Mouse (Mus musculus): ENCODE data around the gene Inka1.

DNA sequence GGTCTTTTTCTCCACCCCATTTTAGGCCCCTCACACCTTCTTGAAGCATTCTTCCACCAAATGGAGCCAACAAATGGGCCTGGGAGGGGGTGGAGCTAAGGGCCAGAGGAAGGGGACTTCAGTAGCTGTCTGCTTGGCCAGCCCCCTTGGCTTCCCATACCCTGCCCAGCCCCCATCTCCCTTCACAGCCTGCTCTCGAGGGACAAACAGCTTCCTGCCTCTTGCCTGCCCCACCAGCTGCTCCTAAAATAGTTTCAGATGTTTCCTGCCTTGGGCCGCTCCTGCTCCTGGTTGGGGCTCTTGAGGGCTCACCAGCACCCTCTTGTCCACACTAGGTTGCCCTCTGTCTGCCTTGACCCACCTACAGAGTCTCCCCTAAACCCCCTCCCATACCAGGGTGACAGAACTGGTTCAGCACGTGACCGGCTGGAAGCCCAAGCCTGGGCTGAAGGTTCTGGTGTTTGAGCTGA, 2.2 kb downstream of the Inka1 start:
- TF ChIP-seq CTCF (IDR thresholded peaks at IDR 0.05; ENCODE audit: low read depth) = no peak
- TF ChIP-seq EP300 (optimal IDR thresholded peaks at IDR 0.05) = no peak
